Comparison of ENCODE assay signal across 11 mouse cellular contexts in genomic region chr14:33687444-33688028, GRCm38 (mm10).
DNase-seq lines count a peak whose midpoint lies in the region; ATAC-seq and TF ChIP-seq lines count a peak whose summit lies in the region.
"Had no signal": no experiment of that assay in that cellular context is flagged by ENCODE, and none has a peak within 500 bp of the region (broad histone marks: within the 10 kb centered on the region; RNA-seq: fewer than 3 reads in every experiment).

No protein-coding gene starts in this region.

- no peaks in the 10 kb centered on the region for H3K27me3 ChIP-seq in lung, embryonic 14.5 days (ENCODE audit: insufficient read depth, low read length)
- H3K27me3 ChIP-seq in heart, postnatal 0 days (ENCODE audit: control insufficient read depth, insufficient read depth, low read length) = no peaks in the 10 kb centered on the region
- H3K27me3 ChIP-seq: embryonic facial prominence, embryonic 13.5 days; lung, embryonic 15.5 days had no signal

- no peak for TF ChIP-seq EP300 in heart, postnatal 0 days (IDR thresholded peaks at IDR 0.05; ENCODE audit: low read depth)

- no peaks in the 10 kb centered on the region for H3K9me3 ChIP-seq in lung, embryonic 14.5 days (ENCODE audit: low read depth, low read length)
- no peaks in the 10 kb centered on the region for H3K9me3 ChIP-seq in heart, postnatal 0 days (replicated peaks; ENCODE audit: control insufficient read depth, low read length)
- H3K9me3 ChIP-seq: embryonic facial prominence, embryonic 13.5 days; lung, embryonic 15.5 days had no signal

- H3K9ac ChIP-seq in lung, embryonic 14.5 days = no peak overlapping the region
- no peak overlapping the region for H3K9ac ChIP-seq in heart, postnatal 0 days (replicated peaks; ENCODE audit: low read depth, low read length)
- H3K9ac ChIP-seq: embryonic facial prominence, embryonic 13.5 days; lung, embryonic 15.5 days had no signal

- H3K36me3 ChIP-seq in lung, embryonic 14.5 days (ENCODE audit: insufficient read depth) = no peaks in the 10 kb centered on the region
- H3K36me3 ChIP-seq in heart, postnatal 0 days (replicated peaks; ENCODE audit: control insufficient read depth, insufficient read depth, low read length) = no peaks in the 10 kb centered on the region
- H3K36me3 ChIP-seq: embryonic facial prominence, embryonic 13.5 days; lung, embryonic 15.5 days had no signal

- no peak for TF ChIP-seq CTCF in lung, embryonic 14.5 days (IDR thresholded peaks at IDR 0.05; ENCODE audit: low read depth)
- no peak for TF ChIP-seq CTCF in heart, postnatal 0 days (IDR thresholded peaks at IDR 0.05; ENCODE audit: low read depth)

- no peak overlapping the region for H3K4me3 ChIP-seq in lung, embryonic 14.5 days (ENCODE audit: low read depth, low read length)
- no peak overlapping the region for H3K4me3 ChIP-seq in heart, postnatal 0 days (ENCODE audit: low read depth, low read length)
- H3K4me3 ChIP-seq: embryonic facial prominence, embryonic 13.5 days; lung, embryonic 15.5 days had no signal

- WGBS in lung, embryonic 14.5 days = 35% methylated on average over 6 of the region's 6 CpGs
- WGBS in heart, postnatal 0 days = 9% methylated on average over 6 of the region's 6 CpGs

- H3K4me2 ChIP-seq in lung, embryonic 14.5 days = no peak overlapping the region
- no peak overlapping the region for H3K4me2 ChIP-seq in heart, postnatal 0 days (ENCODE audit: low read depth, low read length)
- H3K4me2 ChIP-seq: embryonic facial prominence, embryonic 13.5 days; lung, embryonic 15.5 days had no signal

- no peak for ATAC-seq in lung, embryonic 14.5 days (ENCODE audit: insufficient read depth)
- ATAC-seq in heart, postnatal 0 days (ENCODE audit: insufficient read depth, low read depth) = peak; percentile 55

- no peak overlapping the region for H3K27ac ChIP-seq in lung, embryonic 14.5 days (ENCODE audit: low read depth)
- peak overlapping the region; percentile 48; the same call in 1 of the 2 replicates for H3K27ac ChIP-seq in heart, postnatal 0 days (ENCODE audit: low read depth)
- H3K27ac ChIP-seq: embryonic facial prominence, embryonic 13.5 days; lung, embryonic 15.5 days had no signal

- peak; percentile 26 for DNase-seq in lung, embryonic 14.5 days
- no peak for DNase-seq in lung, adult 18-20 months
- peak; percentile 41 for DNase-seq in heart, postnatal 0 days (ENCODE audit: low spot score)
- DNase-seq in kidney, postnatal 4 days = peak; percentile 27 to 47
- peak; percentile 17 for DNase-seq in retina, embryonic 14.5 days (ENCODE audit: low spot score)
- DNase-seq in urinary bladder, postnatal 36 days (ENCODE audit: low spot score in 2 of 2) = no peak
- DNase-seq in urinary bladder, postnatal 14 days (ENCODE audit: low spot score) = no peak
- no peak for DNase-seq in layer of hippocampus, adult 9-10 months (ENCODE audit: low spot score)
- DNase-seq: thymus, adult 18-20 months had no signal

- H3K4me1 ChIP-seq in lung, embryonic 14.5 days (ENCODE audit: insufficient read depth) = peaks cover 13% of the 10 kb centered on the region
- H3K4me1 ChIP-seq in heart, postnatal 0 days (ENCODE audit: control insufficient read depth, insufficient read depth) = peaks cover 27% of the 10 kb centered on the region

Comparison
In these comparisons a context has a peak if more than half of its experiments do, and no peak if none do; other contexts are left out.
1. DNase-seq: peak in lung, embryonic 14.5 days (single experiment), heart, postnatal 0 days (single experiment), kidney, postnatal 4 days (2 of 2) and retina, embryonic 14.5 days (single experiment); none in lung, adult 18-20 months (0 of 2), urinary bladder, postnatal 36 days (0 of 2), urinary bladder, postnatal 14 days (single experiment) and layer of hippocampus, adult 9-10 months (single experiment).